Mouse (Mus musculus) lung, postnatal 0 days (tissue): Measurements from ENCODE around the gene Rtn4ip1. TPM values are rescaled to one million over a fixed set of nuclear protein-coding genes. Genes with fewer than 3 reads are reported as not detected.

Experiments
- ATAC-seq: fragments of 200-750 bp; cut with Nextera tagmentation; 2 replicates; pipeline ENCODE4 v1.8.0; 2017; ENCODE audit warnings: moderate library complexity
- DNase-seq: peaks from one replicate; pipeline ENCODE4 v3.0.0-alpha.2; 2016; ENCODE audit warnings: low spot score
- H3K27ac ChIP-seq: fragments of 300-500 bp; sonication (generic); 2 replicates; pipeline ENCODE4 v1.5.1; 2014; ENCODE audit warnings: antibody characterized with exemption, mild to moderate bottlenecking, low read length, mixed read lengths
- H3K27me3 ChIP-seq: fragments of 300-500 bp; sonication (generic); replicated peaks from 2 replicates; pipeline ENCODE4 v1.6.1; 2014; ENCODE audit warnings: low read length, mixed read lengths; ENCODE audit not compliant: insufficient read depth
- H3K36me3 ChIP-seq: fragments of 300-500 bp; sonication (generic); 2 replicates; pipeline ENCODE4 v1.6.1; 2014; ENCODE audit warnings: low read length, mixed read lengths; ENCODE audit not compliant: insufficient read depth
- H3K4me1 ChIP-seq: fragments of 300-500 bp; sonication (generic); 2 replicates; pipeline ENCODE4 v1.6.1; 2014; ENCODE audit warnings: antibody characterized with exemption, low read depth, low read length, mixed read lengths; ENCODE audit not compliant: insufficient read depth
- H3K4me2 ChIP-seq: fragments of 300-500 bp; sonication (generic); replicated peaks from 2 replicates; pipeline ENCODE4 v1.6.1; 2014; ENCODE audit warnings: low read depth, mild to moderate bottlenecking, low read length, moderate library complexity, mixed read lengths
- H3K4me3 ChIP-seq: fragments of 300-500 bp; sonication (generic); 2 replicates; pipeline ENCODE4 v1.5.1; 2014; ENCODE audit warnings: low read depth, low read length
- H3K9ac ChIP-seq: fragments of 300-500 bp; sonication (generic); replicated peaks from 2 replicates; pipeline ENCODE4 v1.6.1; 2014; ENCODE audit warnings: low read depth, mild to moderate bottlenecking
- H3K9me3 ChIP-seq: fragments of 300-500 bp; sonication (generic); 2 replicates; pipeline ENCODE4 v1.6.1; 2016; ENCODE audit warnings: low read length, mixed read lengths
- CTCF ChIP-seq: IDR thresholded peaks from 2 replicates; pipeline ENCODE4 v1.5.1; 2016; ENCODE audit warnings: antibody characterized with exemption, mild to moderate bottlenecking
- EP300 ChIP-seq: IDR thresholded peaks from 2 replicates; pipeline ENCODE4 v1.6.1; 2016; ENCODE audit warnings: antibody characterized with exemption, mild to moderate bottlenecking, control low read depth
- WGBS: fragments of 180-500 bp; shearing (Covaris S2); extraction: QIAGEN DNeasy Blood & Tissue Kit; methylation state at CpG from one replicate; pipeline ENCODE4 v1.1.7; 2014; 5-methylcytosine and 5-hydroxymethylcytosine counted together
- polyA plus RNA-seq: library from polyadenylated mRNA; unstranded; fragments of >200 nt; fragmentation: Nextera tagmentation; extraction: Ambion mirVana; gene quantifications from 2 replicates; pipeline ENCODE4 v1.2.1, GENCODE M21; 2015

Gene Rtn4ip1
- polyA plus RNA-seq, 1 experiment from 2014 or later = 4.7 TPM

GRCm38 (mm10) chr10:43904569-43904968, 3.0 kb downstream of the Rtn4ip1 start:
- no peak for DNase-seq
- Histone ChIP-seq H3K9ac (no peak overlapping the region), H3K4me2 (no peak overlapping the region), H3K27me3 (no peaks in the 10 kb centered on the region), H3K9me3 (no peaks in the 10 kb centered on the region), H3K4me1 (no peaks in the 10 kb centered on the region), H3K27ac (no peak overlapping the region), H3K36me3 (no peaks in the 10 kb centered on the region), H3K4me3 (no peak overlapping the region)
- TF ChIP-seq CTCF (no peak), EP300 (no peak)
- no peak for ATAC-seq
- 96% methylated on average over 1 of the region's 1 CpGs for WGBS

GRCm38 (mm10) chr10:43910032-43910872, 8.6 kb downstream of the Rtn4ip1 start:
- H3K9me3 ChIP-seq = no peaks in the 10 kb centered on the region
- H3K4me3 ChIP-seq = no peak overlapping the region
- ATAC-seq (no peak), DNase-seq (no peak)
- no peak overlapping the region for H3K9ac ChIP-seq
- H3K4me1 ChIP-seq = no peaks in the 10 kb centered on the region
- H3K27me3 ChIP-seq = no peaks in the 10 kb centered on the region
- H3K4me2 ChIP-seq = no peak overlapping the region
- no peaks in the 10 kb centered on the region for H3K36me3 ChIP-seq
- TF ChIP-seq EP300 = no peak
- TF ChIP-seq CTCF = no peak
- 66% methylated on average over 12 of the region's 12 CpGs for WGBS
- no peak overlapping the region for H3K27ac ChIP-seq

- Histone ChIP-seq H3K4me1 (no peaks in the 10 kb centered on the region), H3K9me3 (no peaks in the 10 kb centered on the region), H3K4me3 (no peak overlapping the region), H3K9ac (no peak overlapping the region), H3K27me3 (no peaks in the 10 kb centered on the region), H3K36me3 (no peaks in the 10 kb centered on the region), H3K4me2 (no peak overlapping the region), H3K27ac (no peak overlapping the region)
- no peak for TF ChIP-seq CTCF
- TF ChIP-seq EP300 = no peak
- 85% methylated on average over 8 of the region's 8 CpGs for WGBS
- ATAC-seq (no peak), DNase-seq (no peak)
Measured at GRCm38 (mm10) chr10:43910873-43911142, 9.2 kb downstream of the Rtn4ip1 start.

- no peak for DNase-seq
- ATAC-seq = no peak
- H3K4me2 ChIP-seq = no peak overlapping the region
- H3K9me3 ChIP-seq = no peaks in the 10 kb centered on the region
- no peak overlapping the region for H3K4me3 ChIP-seq
- H3K4me1 ChIP-seq = no peaks in the 10 kb centered on the region
- H3K36me3 ChIP-seq = no peaks in the 10 kb centered on the region
- H3K9ac ChIP-seq = no peak overlapping the region
- WGBS = 74% methylated on average over 3 of the region's 3 CpGs
- no peak overlapping the region for H3K27ac ChIP-seq
- no peak for TF ChIP-seq CTCF
- TF ChIP-seq EP300 = no peak
- no peaks in the 10 kb centered on the region for H3K27me3 ChIP-seq
Measured at GRCm38 (mm10) chr10:43912236-43912635, 10.6 kb downstream of the Rtn4ip1 start.

GRCm38 (mm10) chr10:43916181-43916580, 14.6 kb downstream of the Rtn4ip1 start:
- H3K27me3 ChIP-seq = no peaks in the 10 kb centered on the region
- no peak overlapping the region for H3K4me2 ChIP-seq
- TF ChIP-seq CTCF (no peak), EP300 (no peak)
- H3K27ac ChIP-seq = no peak overlapping the region
- DNase-seq (no peak), ATAC-seq (no peak)
- no peaks in the 10 kb centered on the region for H3K9me3 ChIP-seq
- 85% methylated on average over 12 of the region's 12 CpGs for WGBS
- H3K4me3 ChIP-seq = no peak overlapping the region
- H3K9ac ChIP-seq = no peak overlapping the region
- no peaks in the 10 kb centered on the region for H3K36me3 ChIP-seq
- H3K4me1 ChIP-seq = no peaks in the 10 kb centered on the region

- Histone ChIP-seq H3K9me3 (no peaks in the 10 kb centered on the region), H3K4me1 (no peaks in the 10 kb centered on the region), H3K27ac (no peak overlapping the region), H3K4me2 (no peak overlapping the region), H3K36me3 (no peaks in the 10 kb centered on the region), H3K4me3 (no peak overlapping the region), H3K9ac (no peak overlapping the region), H3K27me3 (no peaks in the 10 kb centered on the region)
- DNase-seq = no peak
- no peak for ATAC-seq
- WGBS = 88% methylated on average over 2 of the region's 2 CpGs
- no peak for TF ChIP-seq CTCF
- no peak for TF ChIP-seq EP300
Measured at GRCm38 (mm10) chr10:43916737-43917136, 15.1 kb downstream of the Rtn4ip1 start.
